Mouse (Mus musculus) megakaryocyte progenitor cell, adult 5-6 weeks (primary cell): ENCODE data around the gene Tceal1. TPM values are rescaled to one million over a fixed set of nuclear protein-coding genes. Genes with fewer than 3 reads are reported as not detected.
A peak's percentile ranks its signal among the peaks of the same experiment; 100 is the strongest.
"Not testable (repeated sequence)": the region's sequence is repeated elsewhere in the genome, so short reads cannot be mapped to it uniquely, and the experiment has no call there.

Source experiments
- ATAC-seq: replicated peaks from 2 replicates; pipeline ENCODE4 v1.8.0; 2016; ENCODE audit warnings: mild to moderate bottlenecking, moderate TSS enrichment, inconsistent platforms; ENCODE audit not compliant: poor library complexity
- total RNA-seq, 2 experiments: library from RNA; stranded (forward) in 1 of 2; stranded (reverse) in 1 of 2; fragments of 157-497, 149-512 nt in 1 of 2; fragments of 200-1000 nt in 1 of 2; gene quantifications; 2 replicates each; pipeline versions ENCODE4 v1.2.3 to v1.2.4; 2015 to 2017

Gene Tceal1
- total RNA-seq (2015) (0.83 and 1.3 TPM in 2 replicates), total RNA-seq (2017) (0.33 and 0.88 TPM in 2 replicates)

DNA sequence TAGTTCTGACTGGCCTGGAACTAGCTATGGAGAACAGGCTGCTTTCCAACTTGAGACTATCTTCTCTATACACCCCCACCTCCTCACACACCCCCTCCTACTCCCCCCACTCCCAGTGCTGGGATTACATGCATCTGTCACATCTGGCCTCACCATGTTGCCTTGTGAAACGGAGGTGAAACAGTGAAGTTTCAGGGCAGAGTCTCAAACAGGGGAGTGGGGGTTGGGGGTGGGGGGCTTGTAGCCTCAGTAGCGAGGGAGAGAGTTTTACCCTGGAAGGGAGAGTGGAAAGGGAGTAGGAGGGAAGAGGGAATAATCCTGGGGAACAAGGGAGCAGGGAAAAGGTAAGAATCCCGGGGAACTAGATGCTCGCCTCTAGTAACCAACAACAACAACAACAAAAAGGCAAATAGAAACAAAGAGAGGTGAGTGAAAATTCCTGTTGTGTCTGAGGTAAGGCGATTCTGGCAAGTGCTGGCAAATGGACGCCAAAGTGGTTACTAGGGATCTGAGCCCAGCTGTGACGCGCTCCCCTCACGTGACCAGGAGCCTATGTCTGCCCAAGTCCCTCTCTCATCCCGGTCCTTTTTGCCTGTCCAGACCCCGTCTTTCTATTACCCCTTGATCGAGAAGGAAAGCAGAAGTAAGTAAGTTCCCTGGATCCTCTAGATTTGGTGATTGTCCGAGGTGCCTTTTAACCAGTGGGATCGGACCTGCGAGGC is at the start of gene Tceal1:
TSS of gene Tceal1 (plus strand) at position 537 of the 722 bp plus-strand sequence.
- peak; percentile 77 for ATAC-seq

DNA sequence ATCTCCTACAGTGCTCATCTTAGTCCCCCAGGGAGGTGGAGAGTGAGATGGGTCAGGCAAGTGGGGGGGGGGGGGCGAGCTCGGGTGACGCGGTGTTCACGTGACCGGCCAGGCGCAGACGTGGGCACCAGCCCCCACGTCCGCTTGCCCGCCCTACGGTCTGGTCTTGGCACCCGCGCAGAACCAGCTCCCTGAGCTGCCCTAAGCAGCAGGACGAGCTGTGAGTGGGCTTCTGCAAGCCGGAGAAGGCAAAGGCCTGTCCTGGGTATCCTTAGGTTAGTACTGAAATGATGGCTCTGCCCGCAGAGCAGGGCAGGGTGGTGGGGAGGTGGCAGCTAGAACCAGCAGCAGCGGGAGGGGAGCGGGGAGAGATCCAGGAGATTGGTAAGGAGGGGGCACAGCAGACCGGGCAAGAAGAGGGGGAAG is 41.5 kb upstream of the Tceal1 start:
- ATAC-seq, result peak; percentile 60

DNA sequence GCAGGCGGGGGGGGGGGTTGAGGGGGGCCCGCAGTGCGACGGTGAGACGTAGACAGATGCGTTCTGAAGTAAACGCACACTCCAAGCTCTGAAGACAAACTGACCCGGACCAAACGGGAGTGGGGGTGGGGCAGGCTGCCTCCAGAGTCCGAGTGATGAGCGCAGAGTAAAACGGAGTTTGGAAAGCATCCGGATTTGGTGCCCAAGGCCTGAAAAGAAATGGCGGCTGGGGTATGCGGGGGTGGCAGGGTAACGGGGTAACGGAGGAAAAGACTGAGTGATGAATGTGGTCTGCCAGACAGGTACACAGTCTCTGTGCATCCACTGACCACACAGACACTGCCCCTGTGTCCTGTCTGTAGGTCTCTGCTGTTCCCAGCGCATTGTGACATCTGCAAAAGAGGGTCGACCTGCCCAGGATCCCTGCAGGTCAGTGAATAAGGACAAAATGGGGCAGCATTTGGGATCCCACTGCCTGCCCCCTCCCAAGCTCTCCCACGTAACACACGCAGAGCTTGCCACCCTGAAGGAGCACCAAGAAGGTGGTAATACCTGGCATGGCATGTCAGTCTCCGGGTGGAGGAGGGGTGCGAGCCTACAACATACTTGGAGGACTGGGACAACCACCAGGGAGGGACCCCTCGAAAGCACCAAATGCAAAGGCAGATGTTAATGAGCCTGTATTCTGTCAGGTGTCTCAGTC is 40.9 kb upstream of the Tceal1 start:
- 0 out of 2 replicates have a peak, but pooled peaks have one; percentile 17 for ATAC-seq

DNA sequence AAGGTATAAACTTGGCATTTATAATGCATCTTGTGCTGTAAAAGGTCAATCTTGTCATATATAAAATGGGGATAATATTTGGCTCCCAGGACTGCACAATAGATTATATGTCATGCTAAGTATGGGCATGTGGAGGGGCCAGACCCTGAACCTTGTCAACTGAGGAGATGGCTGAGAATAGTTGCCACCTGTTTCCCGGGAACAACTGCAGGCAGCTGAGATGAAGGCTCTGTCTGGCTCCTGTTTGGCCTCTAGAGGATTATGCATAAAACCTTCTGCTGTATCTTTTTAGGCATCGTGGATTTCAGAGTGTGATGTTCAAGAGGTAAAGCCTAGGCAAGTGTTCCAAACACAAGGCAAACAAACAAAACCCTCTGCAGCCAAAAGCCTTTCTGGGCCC is 39.0 kb upstream of the Tceal1 start:
- no peak for ATAC-seq

DNA sequence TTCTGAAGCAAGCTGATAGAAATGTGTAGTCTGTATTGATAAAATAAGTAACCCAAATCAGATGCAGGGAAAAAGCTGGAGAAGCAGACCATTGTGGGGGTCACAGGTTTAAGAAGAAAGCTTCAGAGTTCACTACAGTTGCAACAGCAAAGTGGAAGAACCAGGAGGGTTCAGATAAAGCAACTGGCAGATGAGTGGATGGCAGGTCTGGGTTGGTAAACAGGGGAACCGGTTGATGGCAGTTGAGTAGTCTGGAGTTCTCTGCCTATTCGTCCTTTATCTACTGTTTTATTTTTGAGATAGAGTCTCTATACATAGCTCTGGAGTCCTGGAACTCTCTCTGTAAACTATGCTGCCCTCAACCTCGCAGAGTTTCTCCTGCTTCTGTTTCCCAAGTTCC is 26.8 kb upstream of the Tceal1 start:
- ATAC-seq, result peak; percentile 78

DNA sequence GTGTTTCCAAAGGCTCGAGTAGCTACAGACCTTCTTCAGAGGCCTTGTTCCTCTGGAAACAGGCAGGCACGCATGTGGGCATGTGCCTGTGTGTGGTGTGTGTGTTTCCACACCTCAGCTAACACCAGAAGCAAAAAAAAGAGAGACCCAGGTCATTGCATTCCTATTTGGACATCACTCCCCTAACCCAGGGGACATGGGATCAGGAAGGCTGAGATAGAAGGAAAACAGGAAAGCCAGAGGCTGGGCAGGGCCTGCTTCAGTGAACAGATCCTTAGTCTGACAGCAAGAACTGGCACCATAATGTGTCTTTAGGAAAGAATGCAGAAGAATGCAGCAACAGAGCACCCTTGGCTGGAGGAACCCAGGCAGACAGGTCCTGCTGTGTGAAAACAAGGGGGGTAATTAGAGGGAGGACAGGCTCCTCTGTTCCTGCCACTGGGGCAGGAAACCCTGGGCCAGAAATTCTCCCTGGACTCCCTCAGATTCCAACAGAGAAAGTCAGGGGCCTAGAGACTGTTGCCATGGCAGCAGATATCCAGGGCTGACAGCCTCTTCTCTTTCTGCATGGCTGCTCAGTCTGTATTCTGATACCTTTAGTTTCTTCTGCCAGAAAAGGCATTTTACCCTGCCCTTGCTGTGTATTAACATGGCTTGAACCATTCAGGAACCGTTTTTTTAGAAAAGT is 16.0 kb upstream of the Tceal1 start:
- not testable (repeated sequence) for ATAC-seq

DNA sequence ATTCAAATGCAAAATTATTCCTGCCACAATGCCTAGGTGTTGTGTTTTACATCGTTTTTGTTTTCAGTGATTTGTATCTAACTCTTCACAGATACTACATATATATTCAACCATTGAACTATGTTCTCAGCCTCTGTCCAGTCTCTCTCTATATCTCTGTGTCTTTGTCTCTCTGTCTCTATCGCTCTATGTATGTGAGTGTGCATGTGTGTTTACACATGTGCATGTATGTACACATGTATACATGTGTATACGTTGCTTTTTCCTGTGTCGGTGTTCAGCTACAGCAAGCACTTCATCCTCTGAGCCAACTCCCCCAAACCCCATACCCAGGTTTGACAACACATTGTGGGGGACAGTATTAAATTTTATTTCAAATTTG is 15.5 kb upstream of the Tceal1 start:
- ATAC-seq, result no peak

DNA sequence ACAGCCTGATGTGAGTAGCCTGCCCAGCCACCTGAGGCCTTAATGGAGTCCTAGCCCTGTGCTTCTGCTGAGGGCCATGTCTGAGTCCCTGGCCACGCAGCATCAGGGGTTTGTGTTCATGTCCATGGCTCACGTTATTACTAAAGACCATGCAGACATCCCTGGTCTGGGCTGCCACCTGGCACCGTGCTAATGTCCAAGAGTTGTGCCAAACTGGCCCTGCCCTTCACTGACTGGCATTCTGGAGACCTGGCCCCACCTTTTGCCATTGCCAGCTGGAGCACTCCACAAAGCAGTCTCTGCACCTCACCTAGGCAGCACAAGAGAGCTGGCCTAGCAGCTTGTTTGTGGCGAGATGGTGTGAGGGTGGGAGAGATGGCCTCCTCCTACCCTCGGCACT is 14.6 kb upstream of the Tceal1 start:
- ATAC-seq, result no peak

DNA sequence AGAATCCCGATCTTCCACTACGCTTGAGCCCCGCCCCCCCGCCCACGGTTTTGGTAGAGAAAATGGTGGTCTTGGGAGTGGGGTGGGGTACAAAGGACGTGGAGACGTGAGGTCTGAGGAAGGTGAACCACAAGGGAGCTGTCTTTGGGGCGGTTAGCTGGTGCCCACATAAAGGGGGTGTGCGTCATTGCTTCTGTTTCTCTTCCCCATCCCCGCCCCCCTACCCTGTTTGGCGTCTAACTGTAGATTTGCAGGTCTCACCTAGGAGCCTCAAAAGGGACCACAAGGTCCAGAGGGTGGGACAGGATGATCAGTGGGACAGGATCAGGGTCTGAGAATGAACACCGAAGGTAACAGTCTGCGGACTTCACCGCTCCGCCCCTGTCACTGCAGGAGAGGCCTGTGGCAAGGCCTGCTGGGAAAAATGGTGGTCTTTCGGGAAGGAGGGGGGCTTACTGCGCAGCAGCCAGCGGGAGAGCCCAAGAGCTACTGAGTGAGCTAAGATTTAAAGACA is 443 bp downstream of the Tceal1 start:
- ATAC-seq, result peak; percentile 78

DNA sequence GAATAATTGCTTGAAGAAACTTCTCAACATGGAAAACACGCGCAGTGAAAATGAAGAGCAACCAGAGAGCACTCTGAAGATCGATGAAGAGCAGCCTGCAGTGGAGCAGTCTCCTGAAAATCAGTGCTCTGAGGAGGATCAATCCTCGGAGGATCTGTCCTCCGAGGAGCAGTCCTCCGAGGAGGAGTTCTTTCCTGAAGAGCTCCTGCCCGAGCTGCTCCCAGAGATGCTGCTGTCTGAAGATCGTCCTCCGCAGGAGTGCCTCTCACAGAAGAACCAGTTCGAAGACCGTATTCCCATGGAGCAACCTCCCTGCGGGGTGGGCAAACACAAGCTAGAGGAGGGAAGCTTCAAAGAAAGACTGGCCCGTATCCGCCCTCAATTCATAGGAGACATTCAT is 1.0 kb downstream of the Tceal1 start:
- ATAC-seq, result no peak

DNA sequence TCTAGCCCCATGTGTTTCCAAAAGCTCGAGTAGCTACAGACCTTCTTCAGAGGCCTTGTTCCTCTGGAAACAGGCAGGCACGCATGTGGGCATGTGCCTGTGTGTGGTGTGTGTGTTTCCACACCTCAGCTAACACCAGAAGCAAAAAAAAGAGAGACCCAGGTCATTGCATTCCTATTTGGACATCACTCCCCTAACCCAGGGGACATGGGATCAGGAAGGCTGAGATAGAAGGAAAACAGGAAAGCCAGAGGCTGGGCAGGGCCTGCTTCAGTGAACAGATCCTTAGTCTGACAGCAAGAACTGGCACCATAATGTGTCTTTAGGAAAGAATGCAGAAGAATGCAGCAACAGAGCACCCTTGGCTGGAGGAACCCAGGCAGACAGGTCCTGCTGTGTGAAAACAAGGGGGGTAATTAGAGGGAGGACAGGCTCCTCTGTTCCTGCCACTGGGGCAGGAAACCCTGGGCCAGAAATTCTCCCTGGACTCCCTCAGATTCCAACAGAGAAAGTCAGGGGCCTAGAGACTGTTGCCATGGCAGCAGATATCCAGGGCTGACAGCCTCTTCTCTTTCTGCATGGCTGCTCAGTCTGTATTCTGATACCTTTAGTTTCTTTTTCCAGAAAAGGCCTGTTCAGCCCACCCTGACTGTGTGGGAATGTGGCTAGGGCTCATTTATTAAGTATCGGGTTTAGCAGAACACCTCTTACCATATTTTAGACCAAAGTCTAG is 7.1 kb downstream of the Tceal1 start:
- ATAC-seq, result not testable (repeated sequence)

DNA sequence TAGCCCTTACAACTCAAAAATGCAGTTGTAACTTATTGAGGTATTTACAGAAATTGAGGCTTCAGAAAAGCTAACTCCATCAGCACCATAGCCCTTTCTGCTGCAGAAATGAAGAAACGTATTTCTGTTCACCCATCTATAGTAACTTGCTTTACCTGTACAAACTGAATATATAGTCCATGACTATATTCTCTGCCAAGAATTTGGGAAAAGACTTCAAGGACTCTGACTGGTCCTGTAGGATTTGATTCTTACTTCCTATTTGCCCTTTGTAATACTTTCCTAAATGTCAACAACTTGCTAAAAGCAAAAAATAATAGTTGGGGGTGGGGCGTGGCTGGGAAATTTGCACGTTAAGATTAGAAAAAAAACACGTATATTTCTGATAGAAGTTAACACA is 24.2 kb downstream of the Tceal1 start:
- no peak for ATAC-seq

DNA sequence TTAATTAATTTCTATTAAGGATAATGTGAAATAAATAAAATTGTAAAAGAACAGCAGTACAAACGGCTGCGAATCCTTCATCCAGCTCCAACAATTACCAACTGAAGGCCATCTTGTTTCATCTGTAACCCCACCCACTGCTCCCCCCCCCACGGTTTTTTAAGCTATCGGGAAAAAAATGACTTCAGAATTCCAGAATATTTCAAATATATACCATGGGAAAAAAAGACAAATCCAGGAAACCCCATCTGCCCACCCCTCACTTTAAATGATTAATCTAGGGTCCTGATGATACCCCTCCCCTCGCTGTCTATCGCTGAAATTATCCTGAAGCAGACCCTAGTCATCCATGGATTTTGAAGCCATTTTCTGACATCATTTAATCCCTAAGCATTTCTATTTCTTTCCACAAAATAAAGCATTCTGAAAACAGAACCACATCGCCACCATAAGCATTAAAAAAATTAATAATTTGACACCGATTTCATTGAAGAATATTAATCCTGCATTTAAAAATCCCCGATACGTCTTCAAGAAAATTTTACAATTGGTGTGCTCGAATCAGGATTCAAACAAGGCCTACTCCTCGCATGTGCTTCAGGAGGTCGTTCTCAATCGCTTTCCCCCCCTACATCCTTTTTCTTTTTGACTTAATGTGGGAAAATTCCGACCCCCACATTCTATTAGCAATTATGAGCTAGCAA is 32.5 kb downstream of the Tceal1 start:
- no peak for ATAC-seq

DNA sequence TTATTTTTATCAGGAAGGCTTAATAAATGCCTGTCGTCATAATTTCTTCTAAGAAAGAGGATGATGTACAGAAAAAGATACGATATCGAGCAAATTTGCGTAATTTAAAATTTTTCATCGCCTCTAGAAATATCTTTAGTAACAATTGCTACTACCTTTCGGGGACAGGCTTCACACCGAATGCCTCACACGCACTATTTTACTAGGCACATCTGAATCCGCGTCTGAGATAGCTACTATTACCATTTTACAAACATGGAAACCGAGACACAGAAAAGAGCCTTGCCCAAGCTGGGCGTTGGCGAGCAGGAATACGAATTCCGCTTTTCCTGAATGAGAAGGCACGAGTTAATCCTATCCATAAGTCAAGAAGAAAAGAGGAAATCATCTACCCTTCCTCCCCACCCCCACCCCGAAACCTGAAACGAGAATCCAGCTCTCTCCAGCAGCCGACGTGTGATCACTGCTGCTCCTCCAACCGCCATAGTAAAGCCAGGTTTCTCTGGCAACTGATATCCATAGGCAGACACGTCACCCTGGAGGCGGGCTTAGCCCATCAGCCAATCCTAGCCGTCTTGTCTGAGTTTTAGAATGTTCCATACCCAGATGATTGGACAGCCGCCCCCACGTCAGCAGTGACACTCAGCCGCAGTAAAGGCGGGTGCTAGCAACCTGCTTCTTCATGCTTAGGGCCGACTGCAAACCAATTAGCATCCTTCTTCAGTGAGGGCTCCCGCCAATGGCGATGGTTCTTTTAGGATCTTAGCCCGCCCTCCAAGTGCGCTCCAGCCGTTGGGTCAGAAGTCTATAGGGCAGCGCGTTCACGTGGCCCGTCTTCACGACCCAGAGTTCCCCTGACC is 33.2 kb downstream of the Tceal1 start:
- peak; percentile 77 for ATAC-seq

DNA sequence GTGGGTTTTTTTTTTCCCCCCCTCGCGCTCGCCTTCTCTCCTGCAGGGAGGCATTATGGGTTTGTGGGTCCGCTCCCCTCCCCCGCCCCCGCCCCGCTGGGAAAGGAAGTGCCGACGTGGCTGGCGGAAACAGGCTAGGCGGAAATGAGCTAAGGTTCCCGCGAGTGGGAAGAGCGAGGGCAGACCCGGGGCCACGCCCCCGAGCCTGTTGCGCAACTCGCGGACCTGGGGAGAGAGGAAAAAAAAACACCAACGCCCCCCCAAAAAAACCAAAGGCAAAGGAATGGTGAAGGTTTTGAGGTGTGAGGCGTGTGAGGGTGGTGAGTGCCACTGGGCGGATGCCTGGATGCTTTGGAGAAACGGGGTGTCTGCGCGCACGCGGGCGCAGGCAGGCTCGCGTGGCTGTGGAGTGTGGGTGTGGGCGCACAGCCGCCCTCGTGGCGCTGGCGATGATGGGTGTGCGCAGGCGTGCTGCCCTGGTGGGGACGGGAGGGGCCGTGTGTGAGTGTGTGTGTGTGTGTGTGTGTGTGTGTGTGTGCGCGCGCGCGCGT is 33.9 kb downstream of the Tceal1 start:
- ATAC-seq, result peak; percentile 62

DNA sequence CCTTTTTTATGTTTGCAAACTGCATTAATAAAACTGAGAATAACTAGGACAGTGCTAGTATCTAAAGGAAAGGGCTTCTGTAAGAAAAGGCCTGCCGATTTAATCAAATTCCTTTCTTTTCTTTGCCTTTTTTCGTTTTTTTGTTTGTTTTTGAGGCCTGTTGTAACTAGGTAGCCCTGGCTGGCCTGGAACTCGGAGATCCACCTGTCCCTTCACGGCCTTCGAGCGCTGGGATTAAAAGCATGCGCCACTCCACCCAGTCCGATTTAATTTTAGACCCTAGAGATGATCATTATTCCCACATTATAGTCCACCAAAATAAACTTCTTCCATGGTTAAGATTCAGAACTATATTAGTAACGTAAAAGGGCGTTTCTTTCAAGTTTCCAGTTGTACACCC is 34.5 kb downstream of the Tceal1 start:
- ATAC-seq, result no peak

DNA sequence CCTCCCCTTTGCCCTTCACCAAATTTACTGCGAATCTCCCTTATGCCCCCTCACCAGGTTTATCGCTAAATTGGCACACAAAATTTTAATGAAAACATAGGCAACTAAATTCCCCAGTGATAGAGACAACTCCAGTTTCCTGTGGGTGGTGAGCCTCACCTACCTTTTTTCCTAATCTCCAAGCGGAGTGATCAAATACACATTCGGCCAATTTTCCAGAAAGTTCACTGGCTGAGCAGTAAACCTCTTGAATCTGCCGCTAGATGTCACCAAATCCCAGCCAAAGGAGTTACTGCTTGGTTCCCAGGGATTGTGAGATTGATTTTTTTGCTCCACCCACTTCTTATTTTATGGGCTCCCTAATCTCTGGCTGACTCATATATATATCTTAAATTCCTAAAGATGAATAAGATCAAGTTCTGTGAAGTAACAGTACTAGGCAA is 34.9 kb downstream of the Tceal1 start:
- ATAC-seq, result peak; percentile 20; the same call in 1 of the 2 replicates

DNA sequence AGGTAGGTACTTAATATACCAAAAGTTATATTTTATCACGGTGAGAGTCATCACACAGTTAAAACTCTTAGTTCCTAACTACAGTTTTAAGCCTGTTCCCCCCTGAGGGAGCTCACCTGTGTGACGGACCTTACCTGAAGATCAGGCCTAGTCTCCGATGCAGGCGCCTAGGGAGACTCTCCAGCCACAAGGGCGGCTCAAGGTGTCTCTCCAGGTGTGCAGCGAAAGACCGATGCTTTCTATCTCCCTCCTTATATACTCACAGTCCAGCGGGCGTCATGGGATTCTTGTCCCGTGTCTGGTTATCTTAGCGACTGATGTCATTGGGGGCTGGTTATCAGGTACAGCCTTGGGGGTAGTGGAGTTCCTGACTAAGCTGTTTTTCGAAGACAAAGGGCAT is 35.7 kb downstream of the Tceal1 start, which contains the start of gene Morf4l2:
TSS of gene Morf4l2 (minus strand) at position 232 of the 400 bp plus-strand sequence.
- ATAC-seq, result no peak

DNA sequence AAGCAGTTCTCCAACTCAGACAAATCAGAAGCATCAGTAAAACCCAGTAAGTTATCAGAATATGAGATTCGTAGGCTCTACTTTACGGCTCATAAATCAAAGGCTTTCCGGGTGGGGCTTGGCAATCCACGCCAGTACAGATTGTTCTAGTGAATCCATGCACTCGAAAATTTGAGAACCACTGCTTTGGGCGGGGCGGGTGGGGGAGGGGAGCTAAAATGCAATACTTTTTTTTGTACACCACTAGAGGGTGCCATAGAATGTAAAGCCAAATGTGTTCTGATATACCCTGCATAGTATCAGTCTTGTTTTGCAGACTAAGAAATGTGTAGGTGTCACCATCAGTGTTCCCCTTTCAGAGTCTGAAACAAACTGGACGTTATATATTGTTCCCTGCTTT is 36.9 kb downstream of the Tceal1 start:
- no peak for ATAC-seq
